Mouse (Mus musculus) limb, embryonic 10.5 days (tissue): ENCODE measurements at regions not wholly inside any gene's neighbourhood (a gene's known extent, or its start where the extent isn't known, plus 50 kb on each side); places are given as distances from the start of the nearest gene placed in this dataset.

Source experiments
- DNase-seq: peaks from one replicate; pipeline ENCODE4 v3.0.0-alpha.2; 2017; ENCODE audit warnings: low spot score
- H3K27ac ChIP-seq: fragments of 300-500 bp; sonication (generic); 2 replicates; pipeline ENCODE4 v1.5.1; 2016; ENCODE audit warnings: mild to moderate bottlenecking
- H3K27me3 ChIP-seq: fragments of 300-500 bp; sonication (generic); 2 replicates; pipeline ENCODE4 v1.6.1; 2016; ENCODE audit warnings: low read depth, mild to moderate bottlenecking; ENCODE audit not compliant: poor library complexity, severe bottlenecking
- H3K36me3 ChIP-seq: fragments of 300-500 bp; sonication (generic); 2 replicates; pipeline ENCODE4 v1.6.1; 2016; ENCODE audit warnings: mild to moderate bottlenecking, moderate library complexity
- H3K4me1 ChIP-seq: fragments of 300-500 bp; sonication (generic); 2 replicates; pipeline ENCODE4 v1.6.1; 2016
- H3K4me3 ChIP-seq: fragments of 300-500 bp; sonication (generic); 2 replicates; pipeline ENCODE4 v1.5.1; 2016; ENCODE audit warnings: mild to moderate bottlenecking, moderate library complexity
- H3K9me3 ChIP-seq: fragments of 300-500 bp; sonication (generic); replicated peaks from 2 replicates; pipeline ENCODE4 v1.6.1; 2016; ENCODE audit warnings: mild to moderate bottlenecking
- WGBS: fragments of 180-500 bp; shearing (Covaris S2); methylation state at CpG from one replicate; pipeline ENCODE4 v1.1.7; 2016; 5-methylcytosine and 5-hydroxymethylcytosine counted together

DNA sequence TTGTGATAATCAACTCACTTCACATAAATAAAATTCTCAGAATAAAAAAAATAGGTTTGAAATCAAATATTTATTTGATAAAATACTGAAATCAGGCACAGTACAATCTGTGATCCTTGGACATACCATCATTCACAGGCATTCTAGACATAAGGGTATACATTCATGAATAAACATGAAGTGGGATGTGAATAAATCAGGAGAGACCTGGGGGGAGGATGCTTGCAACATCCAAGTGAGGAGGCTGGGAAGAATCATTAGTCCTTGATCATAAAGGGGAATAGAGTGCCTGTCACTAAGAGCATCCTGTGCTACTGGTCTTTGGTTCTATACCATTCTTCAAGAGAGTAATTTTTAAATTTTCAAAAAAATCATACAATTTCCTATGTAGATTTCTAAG lies 292.2 kb downstream of the Pcdh10 start:
- Histone ChIP-seq H3K27ac (no peak overlapping the region), H3K36me3 (no peaks in the 10 kb centered on the region), H3K27me3 (no peaks in the 10 kb centered on the region), H3K4me3 (no peak overlapping the region), H3K9me3 (no peaks in the 10 kb centered on the region), H3K4me1 (no peaks in the 10 kb centered on the region)
- no peak for DNase-seq

DNA sequence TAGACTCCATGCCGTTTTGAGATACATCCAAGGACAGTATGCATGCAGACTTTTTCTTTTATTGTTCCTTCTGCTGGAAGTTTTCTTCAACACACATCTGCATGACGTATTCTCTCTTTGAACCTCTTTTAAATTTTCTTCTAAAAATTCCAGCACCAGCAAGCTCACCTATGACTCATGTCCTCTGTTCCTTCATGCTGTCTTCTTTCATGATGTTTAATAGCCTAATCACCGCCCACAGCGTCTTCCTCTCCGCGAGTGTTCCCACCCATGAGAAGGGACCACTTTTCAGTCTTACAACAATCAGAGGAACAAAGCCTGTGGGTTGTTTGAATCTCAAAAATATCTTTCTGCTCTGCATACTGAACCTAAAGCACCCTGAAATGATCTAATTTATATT lies 299.5 kb downstream of the Pcdh10 start:
- WGBS: 92% methylated on average over 6 of the region's 6 CpGs
- peaks cover 15% of the 10 kb centered on the region for H3K27me3 ChIP-seq
- no peaks in the 10 kb centered on the region for H3K4me1 ChIP-seq
- H3K36me3 ChIP-seq: no peaks in the 10 kb centered on the region
- H3K27ac ChIP-seq: no peak overlapping the region
- no peak overlapping the region for H3K4me3 ChIP-seq
- H3K9me3 ChIP-seq: no peaks in the 10 kb centered on the region
- no peak for DNase-seq

DNA sequence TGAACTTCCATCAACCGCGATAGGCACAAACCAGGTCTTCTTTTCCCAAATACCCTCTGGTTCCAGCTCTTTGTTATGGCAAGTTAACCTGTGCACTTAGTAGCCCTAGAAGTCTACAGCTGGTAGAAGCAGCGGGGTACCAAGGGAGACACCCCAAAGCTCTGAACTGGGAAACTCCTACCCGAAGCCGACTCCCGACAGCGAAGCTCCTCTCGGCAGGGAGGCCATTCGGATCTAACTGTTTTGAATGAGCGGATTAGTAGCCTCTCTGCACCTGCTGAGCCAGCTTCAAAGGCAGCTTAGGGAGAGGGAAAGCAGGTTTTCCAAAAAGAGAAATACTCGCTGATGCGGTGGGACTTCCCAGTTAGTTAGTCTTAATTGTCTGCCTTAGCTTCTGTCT lies 303.2 kb downstream of the Pcdh10 start:
- no peak overlapping the region for H3K4me3 ChIP-seq
- H3K9me3 ChIP-seq: no peaks in the 10 kb centered on the region
- H3K27ac ChIP-seq: no peak overlapping the region
- H3K27me3 ChIP-seq: peaks cover 15% of the 10 kb centered on the region
- WGBS: 11% methylated on average over 12 of the region's 12 CpGs
- H3K36me3 ChIP-seq: no peaks in the 10 kb centered on the region
- H3K4me1 ChIP-seq: no peaks in the 10 kb centered on the region
- DNase-seq: no peak

DNA sequence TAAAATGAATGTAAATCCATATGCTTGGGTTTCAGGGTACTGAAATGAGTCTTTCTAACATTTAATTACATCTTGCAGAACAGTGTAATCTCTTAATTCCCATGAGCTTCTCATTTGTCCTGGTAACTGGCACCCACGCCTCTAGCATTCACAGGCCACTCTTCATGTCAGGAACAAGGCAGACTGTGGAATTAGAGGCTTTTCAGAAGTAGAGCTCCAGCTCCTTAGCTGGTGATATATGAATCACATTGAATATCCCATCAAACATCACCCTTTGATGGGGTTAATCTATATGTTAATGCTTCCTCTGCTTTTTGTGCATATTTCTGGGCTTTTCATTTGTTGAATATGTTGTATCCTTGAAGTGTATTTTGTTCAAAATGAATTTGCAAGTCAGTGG lies 329.7 kb downstream of the Pcdh10 start:
- WGBS: 77% methylated on average over 1 of the region's 1 CpGs

More for the DNA sequence above, 329.7 kb downstream of the Pcdh10 start:
- no peaks in the 10 kb centered on the region for H3K36me3 ChIP-seq
- H3K4me3 ChIP-seq: no peak overlapping the region
- H3K4me1 ChIP-seq: no peaks in the 10 kb centered on the region
- no peak overlapping the region for H3K27ac ChIP-seq
- no peaks in the 10 kb centered on the region for H3K27me3 ChIP-seq
- H3K9me3 ChIP-seq: no peaks in the 10 kb centered on the region
- DNase-seq: no peak
